Mouse (Mus musculus): ENCODE measurements around the gene Adam8. TPM values are rescaled to one million over a fixed set of nuclear protein-coding genes. Genes with fewer than 3 reads are reported as not detected.

Adam8 gene
- polyA plus RNA-seq, 1 experiment from 2014 or later: 2.8 TPM

DNA sequence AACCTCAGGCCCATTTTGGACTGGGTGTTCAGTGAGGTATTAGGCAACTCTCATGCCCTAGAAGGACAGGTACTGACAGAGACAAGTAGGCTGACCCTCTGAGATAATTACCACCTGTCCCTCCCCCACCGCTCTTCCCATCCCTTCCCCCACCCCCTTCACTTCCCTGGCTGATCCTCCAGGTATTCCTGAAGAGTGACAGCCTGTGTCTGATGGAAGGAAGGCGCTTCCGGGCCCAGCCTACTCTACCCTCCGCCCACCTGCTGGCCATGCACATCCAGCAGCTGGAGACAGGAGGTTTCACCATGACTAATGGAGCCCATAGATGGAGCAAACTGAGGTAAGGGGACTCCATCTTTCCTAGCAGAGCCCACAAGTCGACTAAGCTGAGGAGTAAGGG lies 54.6 kb downstream of the Adam8 start:
- ATAC-seq (ENCODE audit: insufficient number of reproducible peaks, insufficient read depth, low FRiP score, low read depth): no peak
- H3K36me3 ChIP-seq (ENCODE audit: control insufficient read depth, insufficient read depth, low read length): no peaks in the 10 kb centered on the region
- 61% methylated on average over 5 of the region's 5 CpGs for WGBS

DNA sequence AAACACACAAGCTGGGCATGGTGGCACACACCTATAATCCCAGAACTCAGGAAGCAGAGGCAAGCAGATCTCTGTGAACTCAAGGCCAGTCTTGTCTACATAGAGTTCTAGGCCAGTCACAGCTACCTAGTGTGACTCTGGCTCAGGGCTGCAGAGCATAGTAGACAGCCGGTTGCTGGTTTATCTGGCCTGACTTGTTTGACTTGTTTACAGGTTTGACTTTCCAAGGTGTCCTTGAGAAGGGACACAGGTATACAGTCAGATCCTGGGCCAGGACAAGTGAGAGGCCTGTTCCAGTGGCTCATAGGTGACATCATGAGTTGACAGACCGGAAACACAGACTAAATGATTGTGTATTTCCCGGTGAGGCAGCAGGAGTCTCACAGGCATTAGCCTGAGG lies 55.2 kb downstream of the Adam8 start:
- no peak for ATAC-seq (ENCODE audit: insufficient number of reproducible peaks, insufficient read depth, low FRiP score, low read depth)
- H3K4me1 ChIP-seq (ENCODE audit: control insufficient read depth, insufficient read depth, low read length): no peaks in the 10 kb centered on the region
- WGBS: 58% methylated on average over 3 of the region's 3 CpGs

More for the DNA sequence above, 54.6 kb downstream of the Adam8 start:
- H3K9me3 ChIP-seq (ENCODE audit: control insufficient read depth, low read depth, low read length): no peaks in the 10 kb centered on the region
- H3K27ac ChIP-seq (ENCODE audit: low read length): no peak overlapping the region
- H3K9ac ChIP-seq (replicated peaks; ENCODE audit: low read depth, low read length): no peak overlapping the region
- peaks cover 10% of the 10 kb centered on the region for H3K27me3 ChIP-seq (ENCODE audit: control insufficient read depth, insufficient read depth, low read length)
- H3K4me1 ChIP-seq (ENCODE audit: control insufficient read depth, insufficient read depth, low read length): no peaks in the 10 kb centered on the region
- H3K4me3 ChIP-seq (ENCODE audit: low read depth, low read length): no peak overlapping the region
- no peak overlapping the region for H3K4me2 ChIP-seq (replicated peaks; ENCODE audit: low read depth, low read length)

DNA sequence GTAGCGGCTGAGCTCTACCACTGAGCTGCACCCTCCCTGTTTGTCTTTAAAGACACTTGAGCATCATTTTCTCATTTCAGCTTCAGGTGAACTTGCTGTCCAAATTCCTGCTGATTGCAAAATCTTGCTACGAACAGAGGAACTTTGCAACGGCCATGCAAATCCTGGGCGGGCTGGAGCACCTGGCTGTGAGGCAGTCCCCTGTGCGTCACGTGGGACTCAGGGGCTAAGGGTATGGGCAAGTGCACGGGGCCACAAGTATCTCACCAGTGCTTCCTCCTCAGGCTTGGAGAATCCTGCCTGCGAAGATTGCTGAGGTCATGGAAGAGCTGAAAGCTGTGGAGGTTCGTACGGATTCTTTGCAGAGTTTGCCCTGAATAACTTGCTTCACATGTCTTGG lies 55.7 kb downstream of the Adam8 start:
- H3K4me2 ChIP-seq (replicated peaks; ENCODE audit: low read depth, low read length): no peak overlapping the region
- no peaks in the 10 kb centered on the region for H3K9me3 ChIP-seq (ENCODE audit: control insufficient read depth, low read depth, low read length)
- no peak overlapping the region for H3K27ac ChIP-seq (ENCODE audit: low read length)
- H3K36me3 ChIP-seq (ENCODE audit: control insufficient read depth, insufficient read depth, low read length): no peaks in the 10 kb centered on the region
- 85% methylated on average over 10 of the region's 10 CpGs for WGBS
- H3K27me3 ChIP-seq (ENCODE audit: control insufficient read depth, insufficient read depth, low read length): 0 out of 2 replicates have a peak, but pooled peaks cover under 1% of the 10 kb centered on the region
- H3K4me3 ChIP-seq (ENCODE audit: low read depth, low read length): no peak overlapping the region
- no peak overlapping the region for H3K9ac ChIP-seq (replicated peaks; ENCODE audit: low read depth, low read length)
- H3K4me1 ChIP-seq (ENCODE audit: control insufficient read depth, insufficient read depth, low read length): no peaks in the 10 kb centered on the region
- ATAC-seq (ENCODE audit: insufficient number of reproducible peaks, insufficient read depth, low FRiP score, low read depth): no peak

More for the DNA sequence above, 55.2 kb downstream of the Adam8 start:
- H3K36me3 ChIP-seq (ENCODE audit: control insufficient read depth, insufficient read depth, low read length): no peaks in the 10 kb centered on the region
- no peak overlapping the region for H3K4me3 ChIP-seq (ENCODE audit: low read depth, low read length)
- no peaks in the 10 kb centered on the region for H3K9me3 ChIP-seq (ENCODE audit: control insufficient read depth, low read depth, low read length)
- H3K4me2 ChIP-seq (replicated peaks; ENCODE audit: low read depth, low read length): no peak overlapping the region
- no peak overlapping the region for H3K9ac ChIP-seq (replicated peaks; ENCODE audit: low read depth, low read length)
- peaks cover 5% of the 10 kb centered on the region; the same call in 1 of the 2 replicates for H3K27me3 ChIP-seq (ENCODE audit: control insufficient read depth, insufficient read depth, low read length)
- no peak overlapping the region for H3K27ac ChIP-seq (ENCODE audit: low read length)

- Histone ChIP-seq H3K4me2 (replicated peaks; ENCODE audit: low read depth, low read length) (no peak overlapping the region), H3K27me3 (ENCODE audit: control insufficient read depth, insufficient read depth, low read length) (no peaks in the 10 kb centered on the region), H3K27ac (ENCODE audit: low read length) (no peak overlapping the region), H3K36me3 (ENCODE audit: control insufficient read depth, insufficient read depth, low read length) (no peaks in the 10 kb centered on the region), H3K4me3 (ENCODE audit: low read depth, low read length) (no peak overlapping the region), H3K9me3 (ENCODE audit: control insufficient read depth, low read depth, low read length) (no peaks in the 10 kb centered on the region), H3K9ac (replicated peaks; ENCODE audit: low read depth, low read length) (no peak overlapping the region), H3K4me1 (ENCODE audit: control insufficient read depth, insufficient read depth, low read length) (no peaks in the 10 kb centered on the region)
- WGBS: 10% methylated on average over 11 of the region's 11 CpGs
- no peak for ATAC-seq (ENCODE audit: insufficient number of reproducible peaks, insufficient read depth, low FRiP score, low read depth)
Measured at GRCm38 (mm10) chr7:139930732-139931131, 61.6 kb downstream of the Adam8 start.

MicroRNAs encoded within 50 kb of the gene (microRNA counts, 519-probe panel; counts per million panel counts)
- 1,875 counts per million, percentile 17 among the panel's probes with 10 or more counts for microRNA mmu-miR-202-3p
- microRNA mmu-miR-202-5p: 2,747 counts per million, percentile 47 among the panel's probes with 10 or more counts

Small RNA genes within 50 kb of the gene (microRNA-seq; reads per million reads assigned to microRNA genes)
- gene Mir202 (not detected), gene Mir7062 (not detected), gene mmu-mir-7686 (not detected)

Other genes starting within 250 kb of the Adam8 start
- gene Adgra1, start 158.4 kb downstream of the Adam8 start, polyA plus RNA-seq (2014; fragmentation: Nextera tagmentation; extraction: Ambion mirVana): 0.78 and 1.00 TPM in 2 replicates
- gene Kndc1, start 97.9 kb downstream of the Adam8 start, polyA plus RNA-seq (2014; fragmentation: Nextera tagmentation; extraction: Ambion mirVana): 0.27 and 0.46 TPM in 2 replicates
- gene Utf1, start 48.8 kb downstream of the Adam8 start, polyA plus RNA-seq (2014; fragmentation: Nextera tagmentation; extraction: Ambion mirVana): not detected in 2 replicates
- 0.28 and 0.49 TPM in 2 replicates for gene 6430531B16Rik, start 13.8 kb downstream of the Adam8 start, polyA plus RNA-seq (2014; fragmentation: Nextera tagmentation; extraction: Ambion mirVana)
- 40.6 and 43.5 TPM in 2 replicates for gene Zfp511, start 43.8 kb upstream of the Adam8 start, polyA plus RNA-seq (2014; fragmentation: Nextera tagmentation; extraction: Ambion mirVana)
- gene Tubgcp2, start 44.1 kb upstream of the Adam8 start, polyA plus RNA-seq (2014; fragmentation: Nextera tagmentation; extraction: Ambion mirVana): 59.3 and 60.3 TPM in 2 replicates
- not detected in 2 replicates for gene Msx3, start 56.5 kb upstream of the Adam8 start, polyA plus RNA-seq (2014; fragmentation: Nextera tagmentation; extraction: Ambion mirVana)
- gene Caly, start 90.0 kb upstream of the Adam8 start, polyA plus RNA-seq (2014; fragmentation: Nextera tagmentation; extraction: Ambion mirVana): 3.8 and 3.9 TPM in 2 replicates
- gene Prap1, start 100.8 kb upstream of the Adam8 start, polyA plus RNA-seq (2014; fragmentation: Nextera tagmentation; extraction: Ambion mirVana): 12.5 and 24.2 TPM in 2 replicates
- 28.6 and 29.6 TPM in 2 replicates for gene Fuom, start 109.9 kb upstream of the Adam8 start, polyA plus RNA-seq (2014; fragmentation: Nextera tagmentation; extraction: Ambion mirVana)
- 29.8 and 33.4 TPM in 2 replicates for gene Paox, start 123.2 kb upstream of the Adam8 start, polyA plus RNA-seq (2014; fragmentation: Nextera tagmentation; extraction: Ambion mirVana)
- 158 and 171 TPM in 2 replicates for gene Echs1, start 123.9 kb upstream of the Adam8 start, polyA plus RNA-seq (2014; fragmentation: Nextera tagmentation; extraction: Ambion mirVana)
- gene Mtg1, start 145.0 kb upstream of the Adam8 start, polyA plus RNA-seq (2014; fragmentation: Nextera tagmentation; extraction: Ambion mirVana): 27.0 and 28.3 TPM in 2 replicates
- gene Sprn, start 162.3 kb upstream of the Adam8 start, polyA plus RNA-seq (2014; fragmentation: Nextera tagmentation; extraction: Ambion mirVana): 0.54 and 0.78 TPM in 2 replicates
- not detected in 2 replicates for gene Olfr522, start 172.2 kb upstream of the Adam8 start, polyA plus RNA-seq (2014; fragmentation: Nextera tagmentation; extraction: Ambion mirVana)
- not detected in 2 replicates for gene Olfr523, start 180.7 kb upstream of the Adam8 start, polyA plus RNA-seq (2014; fragmentation: Nextera tagmentation; extraction: Ambion mirVana)
- not detected in 2 replicates for gene Olfr524, start 213.4 kb upstream of the Adam8 start, polyA plus RNA-seq (2014; fragmentation: Nextera tagmentation; extraction: Ambion mirVana)
- 0.10 TPM in 1 of 2 replicates, not detected in the other for gene Cd163l1, start 225.7 kb upstream of the Adam8 start, polyA plus RNA-seq (2014; fragmentation: Nextera tagmentation; extraction: Ambion mirVana)

All from stomach, embryonic 14.5 days (tissue).